Mouse (Mus musculus): ENCODE measurements around the gene Oxct2a.

GRCm38 (mm10) chr4:123311845-123312244 is 11.6 kb downstream of the Oxct2a start:
- TF ChIP-seq BHLHE40 (IDR thresholded peaks at IDR 0.05; ENCODE audit: low read depth, low read length) (peak; percentile 59), CTCF (conservative IDR thresholded peaks at IDR 0.05 in 1 of 2, IDR thresholded peaks at IDR 0.05 in 1 of 2; ENCODE audit: low read depth in 2 of 2, low read length in 2 of 2) (no peak), MEF2A (IDR thresholded peaks at IDR 0.05; ENCODE audit: borderline replicate concordance, low read depth, low read length) (peak; percentile 78), KAT2A (IDR thresholded peaks at IDR 0.05; ENCODE audit: insufficient replicate concordance, low read length) (0 out of 2 replicates have a peak, but pooled peaks have one; percentile 36), USF2 (conservative IDR thresholded peaks at IDR 0.05; ENCODE audit: low read depth, low read length) (no peak), POLR2A (IDR thresholded peaks at IDR 0.05; ENCODE audit: low read depth, low read length) (no peak), MAZ (IDR thresholded peaks at IDR 0.05; ENCODE audit: low read depth, low read length) (peak; percentile 39; the same call in 1 of the 2 replicates), RCOR1 (conservative IDR thresholded peaks at IDR 0.05; ENCODE audit: low read depth, low read length) (peak; percentile 51; the same call in 1 of the 2 replicates), MAFK (IDR thresholded peaks at IDR 0.05; ENCODE audit: insufficient replicate concordance, low read length) (0 out of 2 replicates have a peak, but pooled peaks have one; percentile 18), JUN (IDR thresholded peaks at IDR 0.05; ENCODE audit: insufficient read depth, low read depth, low read length) (no peak), CHD2 (IDR thresholded peaks at IDR 0.05; ENCODE audit: low read length) (no peak)
